Mouse (Mus musculus) megakaryocyte, embryonic 14.5 days (primary cell): ENCODE data around the gene Dlx1.

Experiments used
- FLI1 ChIP-seq: IDR thresholded peaks from 2 replicates; pipeline ENCODE4 v1.6.1; 2012; ENCODE audit warnings: low read length, inconsistent platforms, mixed read lengths
- GATA1 ChIP-seq: IDR thresholded peaks from 3 replicates; pipeline ENCODE4 v1.6.1; 2012; ENCODE audit warnings: mixed read lengths, low read length, inconsistent platforms, borderline replicate concordance

GRCm38 (mm10) chr2:71573736-71574135 lies 45.8 kb downstream of the Dlx1 start:
- TF ChIP-seq FLI1 (no peak), GATA1 (no peak)
